Mouse (Mus musculus) forebrain, embryonic 13.5 days (tissue): ENCODE results near the gene Gfpt1. TPM values are rescaled to one million over a fixed set of nuclear protein-coding genes. Genes with fewer than 3 reads are reported as not detected.

ENCODE experiments used
- ATAC-seq: fragments of 200-750 bp; cut with Nextera tagmentation; 2 replicates; pipeline ENCODE4 v1.8.0; 2017
- H3K27ac ChIP-seq: fragments of 300-500 bp; sonication (generic); 2 replicates; pipeline ENCODE4 v1.5.1; 2015; ENCODE audit warnings: inconsistent platforms, mild to moderate bottlenecking, moderate library complexity
- H3K27me3 ChIP-seq: fragments of 300-500 bp; sonication (generic); 2 replicates; pipeline ENCODE4 v1.6.1; 2015; ENCODE audit warnings: mild to moderate bottlenecking, inconsistent platforms
- H3K36me3 ChIP-seq: fragments of 300-500 bp; sonication (generic); 2 replicates; pipeline ENCODE4 v1.6.1; 2015; ENCODE audit warnings: mild to moderate bottlenecking, inconsistent platforms; ENCODE audit not compliant: poor library complexity, severe bottlenecking
- H3K4me1 ChIP-seq: fragments of 300-500 bp; sonication (generic); 2 replicates; pipeline ENCODE4 v1.6.1; 2015; ENCODE audit warnings: inconsistent platforms
- H3K4me2 ChIP-seq: fragments of 300-500 bp; sonication (generic); 2 replicates; pipeline ENCODE4 v1.6.1; 2015; ENCODE audit warnings: inconsistent platforms, mild to moderate bottlenecking, moderate library complexity
- H3K4me3 ChIP-seq: fragments of 300-500 bp; sonication (generic); 2 replicates; pipeline ENCODE4 v1.5.1; 2015; ENCODE audit warnings: mild to moderate bottlenecking, inconsistent platforms
- H3K9ac ChIP-seq: fragments of 300-500 bp; sonication (generic); 2 replicates; pipeline ENCODE4 v1.6.1; 2015; ENCODE audit warnings: mild to moderate bottlenecking, inconsistent platforms
- H3K9me3 ChIP-seq: fragments of 300-500 bp; sonication (generic); replicated peaks from 2 replicates; pipeline ENCODE4 v1.6.1; 2016; ENCODE audit warnings: inconsistent platforms
- WGBS: fragments of 180-500 bp; shearing (Covaris S2); methylation state at CpG from one replicate; pipeline ENCODE4 v1.1.7; 2015; 5-methylcytosine and 5-hydroxymethylcytosine counted together
- polyA plus RNA-seq: library from polyadenylated mRNA; unstranded; fragments of >200 nt; fragmentation: Nextera tagmentation; extraction: Ambion mirVana; gene quantifications from 2 replicates; pipeline ENCODE4 v1.2.1, GENCODE M21; 2015

Gene Gfpt1
- polyA plus RNA-seq, 1 experiment from 2014 or later: 17.3 TPM

GRCm38 (mm10) chr6:87127049-87127753 lies 84.6 kb downstream of the Gfpt1 start:
- Histone ChIP-seq H3K36me3 (no peaks in the 10 kb centered on the region), H3K4me3 (no peak overlapping the region), H3K27ac (no peak overlapping the region), H3K9ac (no peak overlapping the region), H3K4me2 (no peak overlapping the region), H3K9me3 (no peaks in the 10 kb centered on the region), H3K27me3 (no peaks in the 10 kb centered on the region), H3K4me1 (no peaks in the 10 kb centered on the region)
- 70% methylated on average over 8 of the region's 8 CpGs for WGBS
- no peak for ATAC-seq

- no peaks in the 10 kb centered on the region for H3K9me3 ChIP-seq
- ATAC-seq: no peak
- no peak overlapping the region for H3K9ac ChIP-seq
- no peaks in the 10 kb centered on the region for H3K4me1 ChIP-seq
- no peak overlapping the region for H3K4me3 ChIP-seq
- no peak overlapping the region for H3K4me2 ChIP-seq
- H3K27me3 ChIP-seq: no peaks in the 10 kb centered on the region
- H3K27ac ChIP-seq: no peak overlapping the region
- no peaks in the 10 kb centered on the region for H3K36me3 ChIP-seq
- 97% methylated on average over 8 of the region's 8 CpGs for WGBS
Measured at GRCm38 (mm10) chr6:87129861-87130260, 87.2 kb downstream of the Gfpt1 start.

GRCm38 (mm10) chr6:87130628-87131027 lies 88.0 kb downstream of the Gfpt1 start:
- H3K36me3 ChIP-seq: no peaks in the 10 kb centered on the region
- H3K4me2 ChIP-seq: no peak overlapping the region
- H3K4me3 ChIP-seq: no peak overlapping the region
- H3K9ac ChIP-seq: no peak overlapping the region
- no peaks in the 10 kb centered on the region for H3K9me3 ChIP-seq
- no peaks in the 10 kb centered on the region for H3K27me3 ChIP-seq
- no peak overlapping the region for H3K27ac ChIP-seq
- H3K4me1 ChIP-seq: no peaks in the 10 kb centered on the region
- WGBS: 93% methylated on average over 7 of the region's 7 CpGs
- ATAC-seq: no peak

DNA sequence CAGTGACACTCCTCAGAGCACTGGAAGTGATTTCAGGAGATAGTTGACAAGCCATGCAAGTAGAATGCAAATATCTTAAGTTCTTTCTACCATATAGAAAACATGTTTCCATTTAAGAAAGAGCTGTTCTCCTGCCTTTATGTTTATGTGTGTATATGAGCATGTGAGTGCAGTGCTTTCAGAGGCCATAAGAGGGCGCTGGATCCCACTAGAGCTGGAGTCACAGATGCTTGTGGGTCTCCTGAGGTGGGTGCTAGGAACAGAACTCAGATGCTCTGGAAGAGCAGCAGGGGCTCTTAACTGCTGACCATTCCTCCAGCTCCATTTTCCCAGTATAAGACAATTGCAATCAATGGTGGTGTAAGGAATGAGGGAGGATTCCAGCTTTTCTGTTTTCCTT lies 88.4 kb downstream of the Gfpt1 start:
- Histone ChIP-seq H3K9ac (no peak overlapping the region), H3K4me1 (no peaks in the 10 kb centered on the region), H3K9me3 (no peaks in the 10 kb centered on the region), H3K4me3 (no peak overlapping the region), H3K4me2 (no peak overlapping the region), H3K27ac (no peak overlapping the region), H3K27me3 (no peaks in the 10 kb centered on the region), H3K36me3 (no peaks in the 10 kb centered on the region)
- ATAC-seq: no peak
- 61% methylated on average over 1 of the region's 1 CpGs for WGBS

DNA sequence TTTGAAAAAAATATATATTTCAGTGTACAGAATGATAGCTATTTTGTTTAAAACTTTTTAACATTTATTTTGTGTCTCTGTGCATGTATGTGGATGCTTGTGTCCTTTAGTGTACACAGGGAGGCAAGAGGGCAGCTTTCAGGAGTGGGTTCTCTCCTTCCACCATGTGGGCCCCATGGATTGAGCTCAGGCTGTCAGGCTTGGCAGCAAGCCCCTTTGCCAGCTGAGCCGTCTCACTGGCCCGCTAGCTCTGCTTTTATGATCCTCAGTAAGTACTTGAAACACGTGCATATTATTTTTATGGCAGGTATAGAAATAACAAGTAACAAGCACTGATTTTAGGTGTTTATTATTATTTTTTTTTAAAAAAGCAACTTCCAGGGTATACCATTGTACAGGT lies 90.9 kb downstream of the Gfpt1 start:
- Histone ChIP-seq H3K4me2 (no peak overlapping the region), H3K4me1 (no peaks in the 10 kb centered on the region), H3K27me3 (no peaks in the 10 kb centered on the region), H3K36me3 (no peaks in the 10 kb centered on the region), H3K27ac (no peak overlapping the region), H3K9ac (no peak overlapping the region), H3K4me3 (no peak overlapping the region), H3K9me3 (no peaks in the 10 kb centered on the region)
- no peak for ATAC-seq
- WGBS: 80% methylated on average over 3 of the region's 3 CpGs

- H3K4me3 ChIP-seq: no peak overlapping the region
- no peaks in the 10 kb centered on the region for H3K27me3 ChIP-seq
- no peak for ATAC-seq
- H3K4me1 ChIP-seq: no peaks in the 10 kb centered on the region
- no peaks in the 10 kb centered on the region for H3K36me3 ChIP-seq
- no peaks in the 10 kb centered on the region for H3K9me3 ChIP-seq
- WGBS: 70% methylated on average over 12 of the region's 12 CpGs
- no peak overlapping the region for H3K4me2 ChIP-seq
- no peak overlapping the region for H3K9ac ChIP-seq
- H3K27ac ChIP-seq: no peak overlapping the region
Measured at GRCm38 (mm10) chr6:87133966-87134546, 91.4 kb downstream of the Gfpt1 start.

GRCm38 (mm10) chr6:87138479-87138878 lies 95.8 kb downstream of the Gfpt1 start:
- peaks cover 6% of the 10 kb centered on the region for H3K4me1 ChIP-seq

GRCm38 (mm10) chr6:87139796-87140553 lies 97.3 kb downstream of the Gfpt1 start:
- no peaks in the 10 kb centered on the region for H3K27me3 ChIP-seq
- no peak overlapping the region for H3K9ac ChIP-seq
- no peak for ATAC-seq
- no peak overlapping the region for H3K4me3 ChIP-seq
- 71% methylated on average over 12 of the region's 12 CpGs for WGBS
- H3K4me2 ChIP-seq: no peak overlapping the region
- H3K4me1 ChIP-seq: peaks cover 6% of the 10 kb centered on the region
- no peak overlapping the region for H3K27ac ChIP-seq
- no peaks in the 10 kb centered on the region for H3K9me3 ChIP-seq
- H3K36me3 ChIP-seq: no peaks in the 10 kb centered on the region

More at GRCm38 (mm10) chr6:87138479-87138878, 95.8 kb downstream of the Gfpt1 start:
- no peak for ATAC-seq
- Histone ChIP-seq H3K27ac (no peak overlapping the region), H3K36me3 (no peaks in the 10 kb centered on the region), H3K9me3 (no peaks in the 10 kb centered on the region), H3K9ac (no peak overlapping the region), H3K4me3 (no peak overlapping the region), H3K27me3 (no peaks in the 10 kb centered on the region), H3K4me2 (no peak overlapping the region)
- WGBS: 89% methylated on average over 5 of the region's 5 CpGs

Other genes with a start within 250 kb of the Gfpt1 start
- gene Anxa4, start 249.3 kb upstream of the Gfpt1 start, polyA plus RNA-seq: 2.9 and 3.2 TPM in 2 replicates
- 21.3 and 24.3 TPM in 2 replicates for gene Aak1, start 193.3 kb upstream of the Gfpt1 start, polyA plus RNA-seq
- 91.9 and 99.1 TPM in 2 replicates for gene Nfu1, start 33.6 kb upstream of the Gfpt1 start, polyA plus RNA-seq
- 0.14 and 0.18 TPM in 2 replicates for gene D6Ertd527e, start 61.9 kb downstream of the Gfpt1 start, polyA plus RNA-seq